Mouse (Mus musculus): ENCODE data around the gene Armh1. TPM values are rescaled to one million over a fixed set of nuclear protein-coding genes. Genes with fewer than 3 reads are reported as not detected.
"Not testable (repeated sequence)": the region's sequence is repeated elsewhere in the genome, so short reads cannot be mapped to it uniquely, and the experiment has no call there.

The Armh1 gene
- polyA plus RNA-seq, 1 experiment from 2014 or later = 0.14 TPM

GRCm38 (mm10) chr4:117202046-117202991, 49.6 kb downstream of the Armh1 start:
- H3K9ac ChIP-seq (ENCODE audit: low read length) = peak overlapping the region; percentile 64
- no peaks in the 10 kb centered on the region for H3K4me1 ChIP-seq (replicated peaks; ENCODE audit: control insufficient read depth, insufficient read depth, low read length)
- peak overlapping the region; percentile 50 for H3K4me2 ChIP-seq (ENCODE audit: low read length)
- H3K9me3 ChIP-seq (ENCODE audit: control insufficient read depth, low read length) = no peaks in the 10 kb centered on the region
- WGBS = under 1% methylated on average over 25 of the region's 25 CpGs
- peak overlapping the region; percentile 71 for H3K27ac ChIP-seq (ENCODE audit: low read depth)
- DNase-seq (ENCODE audit: low spot score) (peak; percentile 69), ATAC-seq (replicated peaks; ENCODE audit: low FRiP score, low TSS enrichment, low read depth) (peak; percentile 86)
- no peaks in the 10 kb centered on the region for H3K27me3 ChIP-seq (replicated peaks; ENCODE audit: control insufficient read depth, insufficient read depth, low read length)
- peak overlapping the region; percentile 33 for H3K4me3 ChIP-seq (ENCODE audit: low read depth, low read length)
- H3K36me3 ChIP-seq (ENCODE audit: control insufficient read depth, insufficient read depth, low read length) = no peaks in the 10 kb centered on the region

GRCm38 (mm10) chr4:117191804-117192203, 60.1 kb downstream of the Armh1 start:
- Histone ChIP-seq H3K27ac (ENCODE audit: low read depth) (no peak overlapping the region), H3K4me1 (replicated peaks; ENCODE audit: control insufficient read depth, insufficient read depth, low read length) (0 out of 2 replicates have a peak, but pooled peaks cover 2% of the 10 kb centered on the region), H3K36me3 (ENCODE audit: control insufficient read depth, insufficient read depth, low read length) (no peaks in the 10 kb centered on the region), H3K4me2 (ENCODE audit: low read length) (no peak overlapping the region), H3K27me3 (replicated peaks; ENCODE audit: control insufficient read depth, insufficient read depth, low read length) (no peaks in the 10 kb centered on the region), H3K9ac (ENCODE audit: low read length) (no peak overlapping the region), H3K9me3 (ENCODE audit: control insufficient read depth, low read length) (0 out of 2 replicates have a peak, but pooled peaks cover 2% of the 10 kb centered on the region), H3K4me3 (ENCODE audit: low read depth, low read length) (no peak overlapping the region)
- no peak for DNase-seq (ENCODE audit: low spot score)
- no peak for ATAC-seq (replicated peaks; ENCODE audit: low FRiP score, low TSS enrichment, low read depth)
- WGBS = 91% methylated on average over 14 of the region's 14 CpGs

GRCm38 (mm10) chr4:117190660-117191059, 61.3 kb downstream of the Armh1 start:
- H3K27ac ChIP-seq (ENCODE audit: low read depth) = peak overlapping the region; percentile 39; the same call in 1 of the 2 replicates
- H3K9me3 ChIP-seq (ENCODE audit: control insufficient read depth, low read length) = 0 out of 2 replicates have a peak, but pooled peaks cover 2% of the 10 kb centered on the region
- ATAC-seq (replicated peaks; ENCODE audit: low FRiP score, low TSS enrichment, low read depth) (no peak), DNase-seq (ENCODE audit: low spot score) (no peak)
- H3K27me3 ChIP-seq (replicated peaks; ENCODE audit: control insufficient read depth, insufficient read depth, low read length) = no peaks in the 10 kb centered on the region
- 0 out of 2 replicates have a peak, but pooled peaks cover 2% of the 10 kb centered on the region for H3K4me1 ChIP-seq (replicated peaks; ENCODE audit: control insufficient read depth, insufficient read depth, low read length)
- H3K4me3 ChIP-seq (ENCODE audit: low read depth, low read length) = no peak overlapping the region
- H3K9ac ChIP-seq (ENCODE audit: low read length) = no peak overlapping the region
- H3K4me2 ChIP-seq (ENCODE audit: low read length) = no peak overlapping the region
- H3K36me3 ChIP-seq (ENCODE audit: control insufficient read depth, insufficient read depth, low read length) = no peaks in the 10 kb centered on the region
- 57% methylated on average over 7 of the region's 7 CpGs for WGBS

- H3K4me2 ChIP-seq (ENCODE audit: low read length) = peak overlapping the region; percentile 44
- ATAC-seq (replicated peaks; ENCODE audit: low FRiP score, low TSS enrichment, low read depth) = peak; percentile 91
- 1% methylated on average over 9 of the region's 9 CpGs for WGBS
- H3K27ac ChIP-seq (ENCODE audit: low read depth) = peak overlapping the region; percentile 76
- peak overlapping the region; percentile 65 for H3K9ac ChIP-seq (ENCODE audit: low read length)
- no peaks in the 10 kb centered on the region for H3K36me3 ChIP-seq (ENCODE audit: control insufficient read depth, insufficient read depth, low read length)
- 0 out of 2 replicates have a peak, but pooled peaks cover 2% of the 10 kb centered on the region for H3K9me3 ChIP-seq (ENCODE audit: control insufficient read depth, low read length)
- peak; percentile 68 for DNase-seq (ENCODE audit: low spot score)
- peak overlapping the region; percentile 40 for H3K4me3 ChIP-seq (ENCODE audit: low read depth, low read length)
- no peaks in the 10 kb centered on the region for H3K27me3 ChIP-seq (replicated peaks; ENCODE audit: control insufficient read depth, insufficient read depth, low read length)
- 0 out of 2 replicates have a peak, but pooled peaks cover 2% of the 10 kb centered on the region for H3K4me1 ChIP-seq (replicated peaks; ENCODE audit: control insufficient read depth, insufficient read depth, low read length)
Measured at GRCm38 (mm10) chr4:117189856-117190543, 61.9 kb downstream of the Armh1 start.

GRCm38 (mm10) chr4:117189382-117189855, 62.5 kb downstream of the Armh1 start:
- under 1% methylated on average over 16 of the region's 16 CpGs for WGBS
- H3K4me1 ChIP-seq (replicated peaks; ENCODE audit: control insufficient read depth, insufficient read depth, low read length) = 0 out of 2 replicates have a peak, but pooled peaks cover 2% of the 10 kb centered on the region
- H3K27me3 ChIP-seq (replicated peaks; ENCODE audit: control insufficient read depth, insufficient read depth, low read length) = no peaks in the 10 kb centered on the region
- peak overlapping the region; percentile 40 for H3K4me3 ChIP-seq (ENCODE audit: low read depth, low read length)
- H3K9ac ChIP-seq (ENCODE audit: low read length) = peak overlapping the region; percentile 65
- H3K4me2 ChIP-seq (ENCODE audit: low read length) = peak overlapping the region; percentile 44
- DNase-seq (ENCODE audit: low spot score) (peak; percentile 89), ATAC-seq (replicated peaks; ENCODE audit: low FRiP score, low TSS enrichment, low read depth) (peak; percentile 78)
- H3K9me3 ChIP-seq (ENCODE audit: control insufficient read depth, low read length) = 0 out of 2 replicates have a peak, but pooled peaks cover 2% of the 10 kb centered on the region
- no peaks in the 10 kb centered on the region for H3K36me3 ChIP-seq (ENCODE audit: control insufficient read depth, insufficient read depth, low read length)
- peak overlapping the region; percentile 76 for H3K27ac ChIP-seq (ENCODE audit: low read depth)

GRCm38 (mm10) chr4:117188969-117189368, 63.0 kb downstream of the Armh1 start:
- WGBS = 58% methylated on average over 3 of the region's 3 CpGs
- H3K27me3 ChIP-seq (replicated peaks; ENCODE audit: control insufficient read depth, insufficient read depth, low read length) = no peaks in the 10 kb centered on the region
- peak overlapping the region; percentile 76 for H3K27ac ChIP-seq (ENCODE audit: low read depth)
- 0 out of 2 replicates have a peak, but pooled peaks cover 2% of the 10 kb centered on the region for H3K4me1 ChIP-seq (replicated peaks; ENCODE audit: control insufficient read depth, insufficient read depth, low read length)
- 0 out of 2 replicates have a peak, but pooled peaks cover 2% of the 10 kb centered on the region for H3K9me3 ChIP-seq (ENCODE audit: control insufficient read depth, low read length)
- DNase-seq (ENCODE audit: low spot score) = no peak
- no peaks in the 10 kb centered on the region for H3K36me3 ChIP-seq (ENCODE audit: control insufficient read depth, insufficient read depth, low read length)
- peak overlapping the region; percentile 40 for H3K4me3 ChIP-seq (ENCODE audit: low read depth, low read length)
- peak overlapping the region; percentile 44 for H3K4me2 ChIP-seq (ENCODE audit: low read length)
- no peak for ATAC-seq (replicated peaks; ENCODE audit: low FRiP score, low TSS enrichment, low read depth)
- H3K9ac ChIP-seq (ENCODE audit: low read length) = peak overlapping the region; percentile 65

GRCm38 (mm10) chr4:117182759-117183096, 69.2 kb downstream of the Armh1 start:
- H3K4me3 ChIP-seq (ENCODE audit: low read depth, low read length) = peak overlapping the region; percentile 86
- peaks cover 13% of the 10 kb centered on the region for H3K4me1 ChIP-seq (replicated peaks; ENCODE audit: control insufficient read depth, insufficient read depth, low read length)
- peak overlapping the region; percentile 53 for H3K9ac ChIP-seq (ENCODE audit: low read length)
- peak overlapping the region; percentile 75 for H3K4me2 ChIP-seq (ENCODE audit: low read length)
- not testable (repeated sequence) for DNase-seq (ENCODE audit: low spot score); H3K9me3 ChIP-seq (ENCODE audit: control insufficient read depth, low read length); H3K27me3 ChIP-seq (replicated peaks; ENCODE audit: control insufficient read depth, insufficient read depth, low read length); H3K27ac ChIP-seq (ENCODE audit: low read depth)
- peaks cover 23% of the 10 kb centered on the region for H3K36me3 ChIP-seq (ENCODE audit: control insufficient read depth, insufficient read depth, low read length)
- ATAC-seq (replicated peaks; ENCODE audit: low FRiP score, low TSS enrichment, low read depth) = peak; percentile 47
- WGBS = 13% methylated on average over 9 of the region's 9 CpGs

Measured in intestine, embryonic 14.5 days (tissue).